Comparison of ENCODE assay signal across 18 mouse cellular contexts in genomic region chr6:101773151-101773550, GRCm38 (mm10).
"Had no signal": no experiment of that assay in that cellular context is flagged by ENCODE, and none has a peak within 500 bp of the region (broad histone marks: within the 10 kb centered on the region; RNA-seq: fewer than 3 reads in every experiment).

No protein-coding gene starts in this region.

- H3K4me1 ChIP-seq: midbrain, embryonic 10.5 days; midbrain, embryonic 12.5 days; neural tube, embryonic 13.5 days; neural tube, embryonic 15.5 days had no signal

- H3K36me3 ChIP-seq: midbrain, embryonic 10.5 days; midbrain, embryonic 12.5 days; neural tube, embryonic 13.5 days; neural tube, embryonic 15.5 days had no signal

- H3K27ac ChIP-seq: midbrain, embryonic 10.5 days; midbrain, embryonic 12.5 days; neural tube, embryonic 13.5 days; neural tube, embryonic 15.5 days had no signal

- H3K4me3 ChIP-seq: midbrain, embryonic 10.5 days; midbrain, embryonic 12.5 days; myocyte; neural tube, embryonic 13.5 days; neural tube, embryonic 15.5 days had no signal

- H3K27me3 ChIP-seq: midbrain, embryonic 12.5 days; neural tube, embryonic 13.5 days; neural tube, embryonic 15.5 days had no signal

- H3K4me2 ChIP-seq: lung, embryonic 14.5 days; midbrain, embryonic 12.5 days; neural tube, embryonic 13.5 days; neural tube, embryonic 15.5 days had no signal

- DNase-seq: lung, embryonic 14.5 days; lung, postnatal 10 days; lung, postnatal 4 days; midbrain, embryonic 14.5 days; retina, postnatal 1 day; right cerebral cortex, adult 18-20 months; right cerebral cortex, postnatal 25 days; right cerebral cortex, postnatal 4 days; spleen, adult 18-20 months; thymus, adult 18-20 months; thymus, postnatal 14 days; thymus, postnatal 36 days had no signal

- ATAC-seq: midbrain, embryonic 16.5 days had no signal

- H3K9ac ChIP-seq: lung, embryonic 14.5 days; midbrain, embryonic 12.5 days; neural tube, embryonic 13.5 days; neural tube, embryonic 15.5 days had no signal

- H3K9me3 ChIP-seq: midbrain, embryonic 12.5 days; neural tube, embryonic 15.5 days had no signal
